Mouse (Mus musculus) 3T3-L1 (cell line): ENCODE data around the gene Tas2r119.
"Not testable (repeated sequence)": the region's sequence is repeated elsewhere in the genome, so short reads cannot be mapped to it uniquely, and the experiment has no call there.

Source experiments
- DNase-seq: peaks from one replicate; pipeline ENCODE4 v3.0.0-alpha.2; 2015; ENCODE audit warnings: low read depth, low spot score

The Tas2r119 gene

GRCm38 (mm10) chr15:32176989-32177388 lies at the start of gene Tas2r119:
TSS of gene Tas2r119 (plus strand) at chr15:32177289.
- no peak for DNase-seq

- no peak for DNase-seq
Observed at GRCm38 (mm10) chr15:32132315-32132714, 44.8 kb upstream of the Tas2r119 start.

- DNase-seq, result no peak
Observed at GRCm38 (mm10) chr15:32141657-32142056, 35.4 kb upstream of the Tas2r119 start.

GRCm38 (mm10) chr15:32144269-32144668 lies 32.8 kb upstream of the Tas2r119 start:
- DNase-seq, result no peak

GRCm38 (mm10) chr15:32153404-32153803 lies 23.7 kb upstream of the Tas2r119 start:
- DNase-seq, result no peak

- DNase-seq, result no peak
Observed at GRCm38 (mm10) chr15:32153857-32154449, 23.1 kb upstream of the Tas2r119 start.

- peak; percentile 2 for DNase-seq
Observed at GRCm38 (mm10) chr15:32156126-32156525, 21.0 kb upstream of the Tas2r119 start.

GRCm38 (mm10) chr15:32160281-32160680 lies 16.8 kb upstream of the Tas2r119 start:
- no peak for DNase-seq

GRCm38 (mm10) chr15:32171764-32172163 lies 5.3 kb upstream of the Tas2r119 start:
- no peak for DNase-seq

- no peak for DNase-seq
Observed at GRCm38 (mm10) chr15:32172175-32172987, 4.7 kb upstream of the Tas2r119 start.

- DNase-seq, result no peak
Observed at GRCm38 (mm10) chr15:32172988-32173329, 4.1 kb upstream of the Tas2r119 start.

- DNase-seq, result no peak
Observed at GRCm38 (mm10) chr15:32180010-32180725, 3.1 kb downstream of the Tas2r119 start.

GRCm38 (mm10) chr15:32182026-32182425 lies 4.9 kb downstream of the Tas2r119 start:
- DNase-seq, result no peak

- no peak for DNase-seq
Observed at GRCm38 (mm10) chr15:32184964-32185363, 7.9 kb downstream of the Tas2r119 start.

GRCm38 (mm10) chr15:32189879-32190278 lies 12.8 kb downstream of the Tas2r119 start:
- DNase-seq, result no peak

GRCm38 (mm10) chr15:32190436-32190835 lies 13.3 kb downstream of the Tas2r119 start:
- DNase-seq, result no peak

- no peak for DNase-seq
Observed at GRCm38 (mm10) chr15:32192948-32193347, 15.9 kb downstream of the Tas2r119 start.

- no peak for DNase-seq
Observed at GRCm38 (mm10) chr15:32198076-32198475, 21.0 kb downstream of the Tas2r119 start.

- peak; percentile 11 for DNase-seq
Observed at GRCm38 (mm10) chr15:32198561-32198960, 21.5 kb downstream of the Tas2r119 start.

- DNase-seq, result no peak
Observed at GRCm38 (mm10) chr15:32203242-32203641, 26.2 kb downstream of the Tas2r119 start.

GRCm38 (mm10) chr15:32204908-32205307 lies 27.8 kb downstream of the Tas2r119 start:
- DNase-seq, result no peak

GRCm38 (mm10) chr15:32214687-32215086 lies 37.6 kb downstream of the Tas2r119 start:
- not testable (repeated sequence) for DNase-seq

- DNase-seq, result no peak
Observed at GRCm38 (mm10) chr15:32223028-32223427, 45.9 kb downstream of the Tas2r119 start.
